Mouse (Mus musculus): ENCODE data around the gene Acer1. TPM values are rescaled to one million over a fixed set of nuclear protein-coding genes. Genes with fewer than 3 reads are reported as not detected.

Gene Acer1
- total RNA-seq, 2 experiments from 2014 or later, result not detected

DNA sequence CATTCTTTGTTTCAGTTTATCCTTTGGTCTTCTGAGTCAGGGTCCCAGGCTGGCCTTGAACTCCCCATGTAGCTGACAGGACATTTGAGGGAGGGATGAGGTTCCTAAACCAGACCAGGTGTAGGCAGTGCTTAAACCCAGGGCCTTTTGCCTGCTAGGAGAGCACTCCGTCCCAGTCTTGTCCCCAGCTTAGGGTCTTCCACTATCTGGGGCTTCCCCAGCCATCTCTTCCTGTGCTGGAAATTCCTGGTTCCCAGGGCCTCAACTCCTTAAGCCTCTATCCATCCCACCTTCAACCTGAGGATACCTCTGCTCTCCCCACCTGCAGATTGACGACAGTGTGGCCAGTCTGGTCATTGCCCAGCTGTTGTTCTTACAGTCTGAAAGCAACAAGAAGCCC lies 9.0 kb upstream of the Acer1 start:
- DNase-seq (ENCODE audit: extremely low spot score in 1 of 2, low spot score in 2 of 2), result no peak
- intact Hi-C loops (cut with DNase I), result loop anchor here (10.0 kb wide), 1 partner anchor 344 kb away; no protein-coding TSS in a partner anchor

DNA sequence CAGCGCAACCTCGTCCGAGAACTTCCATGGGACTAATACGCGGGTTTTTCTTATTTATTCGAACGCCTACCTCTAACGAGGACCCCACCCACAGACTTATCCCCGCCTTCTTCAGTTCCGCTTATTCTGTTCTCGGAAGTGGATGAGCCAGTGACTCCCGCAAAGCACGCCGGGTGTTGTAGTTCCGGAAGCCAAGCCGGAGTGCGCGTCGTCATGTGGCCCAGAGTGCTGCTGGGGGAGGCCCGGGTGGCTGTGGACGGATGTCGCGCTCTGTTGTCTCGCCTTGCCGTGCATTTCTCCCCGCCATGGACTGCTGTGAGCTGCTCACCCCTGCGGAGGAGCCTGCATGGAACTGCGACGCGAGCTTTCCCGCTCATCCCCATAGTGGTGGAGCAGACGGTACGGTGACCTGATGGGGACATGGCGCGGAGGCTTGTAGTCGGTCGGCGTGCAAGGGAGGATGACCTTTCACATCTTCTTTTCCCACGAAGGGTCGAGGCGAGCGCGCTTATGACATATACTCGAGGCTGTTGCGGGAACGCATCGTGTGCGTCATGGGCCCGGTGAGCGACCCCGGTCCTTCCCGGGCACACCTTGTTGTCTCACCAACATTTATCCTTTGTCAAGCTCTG lies 8.3 kb upstream of the Acer1 start, which contains the start of gene Clpp:
Clpp (plus strand) TSS at position 191 of the 632 bp plus-strand sequence.
- peak; percentile 94 to 95 for DNase-seq (ENCODE audit: extremely low spot score in 1 of 2, low spot score in 2 of 2)
- intact Hi-C loops (cut with DNase I), result loop anchor here (10.0 kb wide), 1 partner anchor 345 kb away; no protein-coding TSS in a partner anchor

DNA sequence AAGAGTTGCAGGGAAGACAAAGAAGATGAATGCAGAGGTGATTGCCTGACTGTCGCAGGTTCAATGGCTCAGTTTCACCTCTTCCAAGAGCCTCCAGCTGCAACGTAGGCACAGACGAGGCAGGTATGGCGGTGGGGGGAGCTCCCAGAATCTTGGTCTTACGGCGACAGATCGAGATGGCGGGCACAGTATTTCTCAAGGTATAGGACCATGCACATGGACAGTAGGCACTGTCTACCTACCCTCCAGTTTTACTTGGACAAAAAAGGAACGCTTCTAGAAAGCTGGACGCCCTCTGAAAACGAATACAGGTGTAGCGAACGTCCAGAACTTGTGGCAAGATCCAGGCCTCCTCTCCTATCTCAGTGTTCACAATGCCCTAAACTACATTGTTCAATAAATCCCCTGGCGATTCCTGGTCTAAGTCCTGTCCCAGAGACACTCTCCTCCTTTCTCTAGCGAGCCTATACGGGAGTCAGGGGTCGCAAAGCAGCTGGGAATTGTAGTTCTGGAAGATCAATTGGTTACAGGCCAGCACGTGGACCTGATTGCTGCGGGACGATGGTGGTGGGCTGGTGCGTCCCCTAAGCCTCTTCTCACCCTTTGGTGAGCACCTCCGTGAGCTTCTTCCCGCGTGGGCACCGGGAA lies 7.7 kb upstream of the Acer1 start:
- intact Hi-C loops (cut with DNase I), result loop anchor here (5.0 to 10.0 kb wide), 2 partner anchors 92 to 345 kb away; no protein-coding TSS in a partner anchor
- peak; percentile 28 to 85 for DNase-seq (ENCODE audit: extremely low spot score in 1 of 2, low spot score in 2 of 2)

DNA sequence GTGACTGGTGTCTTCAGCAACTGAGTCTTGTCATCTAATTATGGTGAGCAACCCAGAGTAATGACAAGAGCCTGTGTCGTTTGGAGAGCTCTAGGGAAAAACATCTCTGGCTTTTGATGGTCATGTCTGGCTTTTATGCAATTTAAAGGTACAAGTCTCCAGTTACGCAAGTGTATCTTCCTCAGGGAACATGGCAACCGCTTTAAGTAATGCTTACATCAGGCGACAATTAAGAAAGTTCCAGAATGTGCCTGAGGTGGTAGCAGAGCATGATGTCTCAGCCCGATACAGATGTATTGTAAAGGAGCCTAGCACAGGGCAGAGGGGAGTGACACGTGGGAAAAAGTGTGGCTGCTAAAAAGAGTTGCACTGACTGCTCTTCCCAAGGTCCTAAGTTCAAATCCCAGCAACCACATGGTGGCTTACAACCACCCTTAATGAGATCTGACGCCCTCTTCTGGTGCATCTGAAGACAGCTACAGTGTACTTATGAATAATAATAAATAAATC lies 7.0 kb upstream of the Acer1 start:
- intact Hi-C loops (cut with DNase I), result loop anchor here (5.0 kb wide), 1 partner anchor 92 kb away; no protein-coding TSS in a partner anchor
- DNase-seq (ENCODE audit: extremely low spot score in 1 of 2, low spot score in 2 of 2), result no peak

GRCm38 (mm10) chr17:56988441-56988840 lies 6.5 kb upstream of the Acer1 start:
- peak in 1 of 2 experiments; percentile 24 for DNase-seq (ENCODE audit: extremely low spot score in 1 of 2, low spot score in 2 of 2)
- intact Hi-C loops (cut with DNase I), result loop anchor here (5.0 kb wide), 1 partner anchor 91 kb away; no protein-coding TSS in a partner anchor

DNA sequence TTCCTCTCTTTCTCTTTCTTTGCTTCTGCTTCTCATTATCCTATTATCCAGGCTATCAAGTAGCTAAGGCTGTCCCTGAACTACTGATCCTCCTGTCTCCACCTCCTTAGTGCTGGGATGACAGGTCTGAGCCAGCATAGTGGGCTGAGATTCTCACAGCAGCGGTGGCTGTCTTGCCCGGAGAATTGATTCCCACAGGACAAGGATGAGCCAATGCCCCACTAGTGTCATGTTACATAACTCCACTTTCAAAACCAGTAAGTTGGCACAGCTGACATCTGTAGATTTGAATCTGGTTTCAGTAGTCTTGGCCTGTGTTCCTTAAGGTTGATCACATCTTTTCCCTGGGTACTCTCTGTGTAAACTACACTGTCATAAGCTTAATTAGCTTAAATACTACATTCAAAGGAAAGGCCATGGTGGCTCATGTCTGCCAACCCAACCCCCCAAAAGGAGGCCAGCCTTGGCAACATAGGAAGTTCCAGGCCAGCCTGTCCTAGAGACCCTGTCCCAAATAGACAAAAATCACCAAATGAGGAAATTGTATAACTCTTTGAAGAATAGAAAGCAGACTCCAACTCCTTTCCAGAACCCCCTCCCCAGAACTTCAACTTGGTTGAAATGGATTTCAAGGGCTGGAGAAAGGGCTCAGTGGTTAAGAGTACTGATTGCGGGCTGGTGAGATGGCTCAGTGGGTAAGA lies 4.3 kb upstream of the Acer1 start:
- intact Hi-C loops (cut with DNase I), result loop anchor here (5.0 kb wide), 1 partner anchor 89 kb away; no protein-coding TSS in a partner anchor
- DNase-seq (ENCODE audit: extremely low spot score in 1 of 2, low spot score in 2 of 2), result peak in 1 of 2 experiments; percentile 12

DNA sequence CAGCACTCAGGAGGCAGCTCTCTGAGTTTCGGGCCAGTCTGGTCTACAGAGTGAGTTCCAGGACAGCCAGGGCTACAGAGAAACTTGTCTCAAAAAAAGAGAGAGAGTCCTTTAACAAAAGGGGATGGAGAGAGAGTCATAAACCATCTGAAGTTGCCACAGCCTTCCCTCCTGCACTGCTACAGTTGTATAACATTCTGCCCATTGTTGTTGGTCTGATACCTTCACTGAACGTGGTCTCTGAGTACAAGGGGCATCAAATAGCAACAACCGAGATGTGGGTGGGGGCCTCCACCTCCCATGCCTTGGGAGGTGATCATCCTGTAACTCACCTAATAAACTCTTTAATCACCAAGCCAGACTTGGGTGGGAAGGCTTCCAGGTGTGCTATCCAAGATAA lies 3.7 kb upstream of the Acer1 start:
- no peak for DNase-seq (ENCODE audit: extremely low spot score in 1 of 2, low spot score in 2 of 2)
- intact Hi-C loops (cut with DNase I), result loop anchor here (5.0 kb wide), 1 partner anchor 88 kb away; no protein-coding TSS in a partner anchor

DNA sequence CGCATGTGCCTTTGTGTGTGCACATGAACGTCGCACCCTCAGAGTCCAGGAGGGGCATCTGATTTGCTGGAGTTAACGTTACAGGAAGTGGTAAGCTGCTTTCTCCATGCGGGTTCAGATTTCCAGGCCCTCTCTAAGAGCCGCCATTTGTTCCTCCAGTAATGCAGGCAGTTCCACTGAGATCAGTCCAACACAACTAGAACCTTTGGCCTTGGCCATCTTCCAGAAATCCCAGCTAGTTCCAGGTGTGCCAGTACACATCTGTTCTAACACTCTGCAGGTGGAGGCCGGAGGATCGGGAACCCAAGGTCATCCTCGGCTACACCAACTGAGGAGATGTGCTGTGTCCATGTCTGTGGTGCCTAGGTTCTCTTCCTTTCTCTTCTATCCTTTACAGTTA lies 3.0 kb upstream of the Acer1 start:
- peak in 1 of 2 experiments; percentile 27 for DNase-seq (ENCODE audit: extremely low spot score in 1 of 2, low spot score in 2 of 2)
- intact Hi-C loops (cut with DNase I), result loop anchor here (5.0 kb wide), 1 partner anchor 88 kb away; no protein-coding TSS in a partner anchor

DNA sequence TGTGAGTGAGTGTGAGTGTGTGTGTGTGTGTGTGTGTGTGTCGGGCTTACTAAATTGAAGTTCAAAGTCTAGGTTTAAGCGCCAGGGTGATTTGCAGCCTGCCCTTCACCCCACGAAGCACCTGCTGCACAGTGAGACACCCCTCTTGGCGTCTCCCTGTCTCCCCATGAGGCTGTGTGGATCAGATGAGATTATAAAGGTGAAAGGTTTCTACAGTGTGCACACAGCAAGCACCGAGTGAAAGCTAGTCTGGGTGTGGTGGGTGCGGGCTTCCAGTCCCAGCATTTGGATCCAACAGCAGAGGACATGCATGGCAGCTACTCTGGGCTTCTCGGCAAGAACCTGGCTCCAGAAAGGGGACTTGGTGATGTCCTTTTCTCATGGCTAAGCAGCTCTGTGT lies 877 bp downstream of the Acer1 start:
- intact Hi-C loops (cut with DNase I), result no loop called here
- DNase-seq (ENCODE audit: extremely low spot score in 1 of 2, low spot score in 2 of 2), result no peak

GRCm38 (mm10) chr17:56979524-56979923 lies 2.4 kb downstream of the Acer1 start:
- intact Hi-C loops (cut with DNase I), result no loop called here
- DNase-seq (ENCODE audit: extremely low spot score in 1 of 2, low spot score in 2 of 2), result no peak

DNA sequence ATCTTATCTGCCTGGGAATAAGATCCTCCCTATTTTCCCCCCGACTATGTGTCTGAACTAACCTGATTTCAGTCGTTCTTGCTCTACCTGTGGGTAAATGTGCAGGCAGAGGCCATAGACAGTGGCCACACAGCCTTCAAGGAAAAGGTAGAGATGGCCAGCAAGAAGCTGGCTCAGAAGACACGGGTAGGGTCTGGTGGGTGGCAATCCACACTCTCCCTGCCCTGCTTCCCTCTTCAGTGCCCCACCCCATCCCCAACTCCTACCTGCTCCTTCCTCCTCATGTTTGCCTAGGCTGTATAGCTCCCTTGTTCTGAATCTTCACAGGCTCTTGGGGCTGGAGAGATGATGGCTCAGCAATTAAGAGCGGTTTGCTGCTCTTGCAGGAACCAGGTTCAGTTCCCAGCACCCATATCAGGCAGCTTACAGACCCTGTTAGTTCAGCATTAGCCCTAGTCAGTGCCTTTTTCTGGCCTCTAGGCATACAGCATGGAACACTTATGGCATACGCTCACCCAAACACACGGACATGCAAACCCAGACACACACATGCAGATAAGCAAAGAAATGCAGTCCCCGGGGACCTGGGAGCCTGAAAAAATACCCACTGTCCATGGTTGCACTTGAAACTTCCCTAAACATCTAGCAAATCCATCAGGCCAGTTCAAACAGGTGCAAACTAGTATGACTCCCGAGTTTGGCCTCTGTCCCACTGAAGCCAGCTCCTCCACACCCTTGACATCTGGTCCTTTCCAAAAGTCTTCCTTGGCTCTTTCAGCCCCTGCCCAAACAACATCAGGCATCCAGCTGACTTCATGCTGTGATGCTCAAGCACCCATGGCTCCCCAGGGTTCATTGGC lies 5.2 kb downstream of the Acer1 start:
- DNase-seq (ENCODE audit: extremely low spot score in 1 of 2, low spot score in 2 of 2), result no peak

DNA sequence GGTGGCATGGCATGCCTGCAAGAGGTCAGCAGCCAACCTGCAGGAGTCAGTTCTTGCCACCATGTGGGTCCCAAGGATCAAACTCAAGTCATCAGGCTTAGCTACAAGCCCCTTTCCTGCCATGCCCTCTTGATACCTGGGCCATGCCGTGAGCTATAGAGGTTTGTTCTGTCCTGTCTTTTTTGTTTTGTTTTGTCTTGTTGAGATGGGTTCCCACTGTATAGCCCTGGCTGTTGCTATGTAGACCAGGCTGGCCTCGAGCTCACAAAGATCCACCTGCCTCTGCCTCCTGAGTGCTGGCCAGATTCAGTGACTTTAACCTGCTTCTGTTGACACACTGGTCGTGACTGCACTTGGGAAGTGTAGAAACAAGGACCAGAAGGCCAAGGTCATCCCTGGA lies 6.5 kb downstream of the Acer1 start:
- DNase-seq (ENCODE audit: extremely low spot score in 1 of 2, low spot score in 2 of 2), result no peak
- intact Hi-C loops (cut with DNase I), result no loop called here

More for the DNA sequence above, 5.2 kb downstream of the Acer1 start:
- intact Hi-C loops (cut with DNase I), result no loop called here

DNA sequence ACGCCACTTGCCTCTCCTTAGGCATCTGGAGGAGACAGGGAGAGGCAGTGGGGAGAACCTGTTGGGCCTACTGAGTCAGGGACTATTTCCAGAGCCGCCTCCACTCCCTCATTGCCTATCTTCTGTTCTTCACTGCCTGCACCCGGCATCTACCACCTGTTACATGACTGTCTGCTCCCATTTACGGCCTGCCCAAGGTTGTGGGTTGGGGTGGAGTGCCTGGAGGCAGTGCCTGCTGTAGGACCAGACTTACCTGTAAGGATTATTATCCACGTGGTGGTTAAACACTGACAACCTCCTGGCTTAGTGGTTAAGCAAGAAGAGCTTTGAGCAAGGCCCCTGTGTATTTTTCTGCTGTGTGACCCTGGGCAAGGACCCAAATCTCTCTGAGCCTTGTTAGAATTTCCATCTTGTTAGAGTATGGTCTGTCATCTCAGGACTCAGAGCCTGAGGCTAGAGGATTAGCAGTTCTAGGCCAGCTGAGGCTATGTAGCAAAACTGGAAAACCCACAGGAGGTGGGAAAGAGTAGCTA lies 7.2 kb downstream of the Acer1 start:
- DNase-seq (ENCODE audit: extremely low spot score in 1 of 2, low spot score in 2 of 2), result no peak
- intact Hi-C loops (cut with DNase I), result no loop called here

GRCm38 (mm10) chr17:56973956-56974707 lies 7.8 kb downstream of the Acer1 start:
- DNase-seq (ENCODE audit: extremely low spot score in 1 of 2, low spot score in 2 of 2), result no peak
- intact Hi-C loops (cut with DNase I), result no loop called here

DNA sequence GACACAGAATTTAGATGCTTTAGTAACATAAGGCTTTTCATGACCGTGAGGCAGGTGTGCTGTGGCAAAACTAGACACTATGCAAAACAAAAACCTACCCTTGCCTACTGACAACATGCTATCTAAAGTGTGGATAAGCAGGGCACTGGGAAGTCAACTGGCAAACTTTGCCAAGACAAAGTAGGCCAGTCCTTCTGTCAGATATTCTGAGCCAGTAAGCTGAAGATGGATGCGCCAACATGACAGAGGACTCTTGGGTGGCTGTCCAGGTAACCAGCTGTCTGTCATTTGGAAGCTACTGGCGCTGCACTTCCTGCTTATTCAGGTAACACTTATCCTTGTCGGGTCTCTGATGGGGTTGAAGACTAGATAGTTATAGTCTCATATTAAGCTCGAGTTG lies 11.8 kb downstream of the Acer1 start:
- DNase-seq (ENCODE audit: extremely low spot score in 1 of 2, low spot score in 2 of 2), result no peak
- intact Hi-C loops (cut with DNase I), result no loop called here

DNA sequence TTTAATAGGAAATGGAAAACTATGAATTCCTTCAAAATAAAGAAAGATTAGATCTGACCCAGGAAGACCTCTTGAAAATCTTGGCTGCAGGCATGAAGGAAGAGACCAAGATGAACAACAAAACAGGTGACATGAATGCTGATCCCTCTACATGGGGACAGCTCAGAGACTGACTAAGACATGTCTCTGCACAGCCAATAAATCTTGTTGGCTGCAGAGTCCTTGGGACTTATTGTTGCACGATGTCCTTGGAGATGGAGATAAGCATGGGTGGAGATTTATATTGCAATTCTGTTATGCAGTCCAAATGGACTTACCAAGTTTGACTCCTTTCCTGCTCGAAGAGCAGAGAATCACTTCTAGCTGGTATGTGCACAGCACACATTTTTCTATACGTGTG lies 12.6 kb downstream of the Acer1 start:
- intact Hi-C loops (cut with DNase I), result no loop called here
- no peak for DNase-seq (ENCODE audit: extremely low spot score in 1 of 2, low spot score in 2 of 2)

GRCm38 (mm10) chr17:56963646-56964045 lies 18.3 kb downstream of the Acer1 start:
- intact Hi-C loops (cut with DNase I), result no loop called here
- no peak for DNase-seq (ENCODE audit: extremely low spot score in 1 of 2, low spot score in 2 of 2)
